Mouse (Mus musculus): ENCODE measurements around the gene Jun. TPM values are rescaled to one million over a fixed set of nuclear protein-coding genes. Genes with fewer than 3 reads are reported as not detected.

Gene Jun
- total RNA-seq, 1 experiment, result 16.6 TPM

- H3K9ac ChIP-seq (ENCODE audit: insufficient read depth, low read depth, low read length, poor library complexity, severe bottlenecking), result no peak overlapping the region
- in situ Hi-C loops (cut with MboI; ENCODE audit: low sequenced_read_pairs in 2 of 2, unreplicated experiment in 2 of 2), result loop anchor here (25.0 kb wide), 2 partner anchors 882 to 907 kb away; no protein-coding TSS in a partner anchor
- no peaks in the 10 kb centered on the region for H3K36me3 ChIP-seq (ENCODE audit: control insufficient read depth, insufficient read depth, low read length, poor library complexity, severe bottlenecking)
- H3K4me3 ChIP-seq (ENCODE audit: insufficient read depth in 1 of 2, low read depth in 1 of 2, low read length in 2 of 2, poor library complexity in 1 of 2, severe bottlenecking in 1 of 2), result no peak overlapping the region
- H3K9me3 ChIP-seq (ENCODE audit: control insufficient read depth, insufficient read depth, low read depth, low read length), result no peaks in the 10 kb centered on the region
- TF ChIP-seq ZNF384 (IDR thresholded peaks at IDR 0.05; ENCODE audit: low read depth, low read length) (no peak), HCFC1 (IDR thresholded peaks at IDR 0.05; ENCODE audit: borderline replicate concordance, insufficient read depth, low read length) (no peak), ZC3H11A (IDR thresholded peaks at IDR 0.05; ENCODE audit: borderline replicate concordance, low read depth, low read length) (no peak), MAFK (IDR thresholded peaks at IDR 0.05; ENCODE audit: insufficient read depth, low read depth, low read length) (no peak), CHD2 (IDR thresholded peaks at IDR 0.05; ENCODE audit: low read depth, low read length) (no peak)
- no peaks in the 10 kb centered on the region for H3K4me1 ChIP-seq (ENCODE audit: control insufficient read depth in 2 of 2, insufficient read depth in 2 of 2, low read length in 2 of 2, poor library complexity in 1 of 2)
- no peak for DNase-seq (ENCODE audit: low read depth, low spot score)
- no peak overlapping the region for H3K27ac ChIP-seq (ENCODE audit: insufficient read depth, low read depth, low read length, poor library complexity, severe bottlenecking)
Observed at GRCm38 (mm10) chr4:95005251-95005830, 46.7 kb downstream of the Jun start.

GRCm38 (mm10) chr4:95001043-95001775 is 50.8 kb downstream of the Jun start:
- TF ChIP-seq HCFC1 (IDR thresholded peaks at IDR 0.05; ENCODE audit: borderline replicate concordance, insufficient read depth, low read length) (no peak), ZC3H11A (IDR thresholded peaks at IDR 0.05; ENCODE audit: borderline replicate concordance, low read depth, low read length) (no peak), MAFK (IDR thresholded peaks at IDR 0.05; ENCODE audit: insufficient read depth, low read depth, low read length) (no peak), ZNF384 (IDR thresholded peaks at IDR 0.05; ENCODE audit: low read depth, low read length) (no peak), CHD2 (IDR thresholded peaks at IDR 0.05; ENCODE audit: low read depth, low read length) (no peak)
- Histone ChIP-seq H3K27ac (ENCODE audit: insufficient read depth, low read depth, low read length, poor library complexity, severe bottlenecking) (no peak overlapping the region), H3K4me3 (ENCODE audit: insufficient read depth in 1 of 2, low read depth in 1 of 2, low read length in 2 of 2, poor library complexity in 1 of 2, severe bottlenecking in 1 of 2) (no peak overlapping the region), H3K9ac (ENCODE audit: insufficient read depth, low read depth, low read length, poor library complexity, severe bottlenecking) (no peak overlapping the region), H3K9me3 (ENCODE audit: control insufficient read depth, insufficient read depth, low read depth, low read length) (no peaks in the 10 kb centered on the region), H3K36me3 (ENCODE audit: control insufficient read depth, insufficient read depth, low read length, poor library complexity, severe bottlenecking) (no peaks in the 10 kb centered on the region), H3K4me1 (ENCODE audit: control insufficient read depth in 2 of 2, insufficient read depth in 2 of 2, low read length in 2 of 2, poor library complexity in 1 of 2) (no peaks in the 10 kb centered on the region)
- no peak for DNase-seq (ENCODE audit: low read depth, low spot score)
- in situ Hi-C loops (cut with MboI; ENCODE audit: low sequenced_read_pairs in 2 of 2, unreplicated experiment in 2 of 2), result loop anchor here (25.0 kb wide), 2 partner anchors 886 to 911 kb away; no protein-coding TSS in a partner anchor

GRCm38 (mm10) chr4:95000147-95000546 is 51.9 kb downstream of the Jun start:
- Histone ChIP-seq H3K9me3 (ENCODE audit: control insufficient read depth, insufficient read depth, low read depth, low read length) (no peaks in the 10 kb centered on the region), H3K36me3 (ENCODE audit: control insufficient read depth, insufficient read depth, low read length, poor library complexity, severe bottlenecking) (no peaks in the 10 kb centered on the region), H3K4me3 (ENCODE audit: insufficient read depth in 1 of 2, low read depth in 1 of 2, low read length in 2 of 2, poor library complexity in 1 of 2, severe bottlenecking in 1 of 2) (no peak overlapping the region), H3K27ac (ENCODE audit: insufficient read depth, low read depth, low read length, poor library complexity, severe bottlenecking) (no peak overlapping the region), H3K4me1 (ENCODE audit: control insufficient read depth in 2 of 2, insufficient read depth in 2 of 2, low read length in 2 of 2, poor library complexity in 1 of 2) (no peaks in the 10 kb centered on the region), H3K9ac (ENCODE audit: insufficient read depth, low read depth, low read length, poor library complexity, severe bottlenecking) (no peak overlapping the region)
- in situ Hi-C loops (cut with MboI; ENCODE audit: low sequenced_read_pairs in 2 of 2, unreplicated experiment in 2 of 2), result loop anchor here (25.0 kb wide), 2 partner anchors 887 to 912 kb away; no protein-coding TSS in a partner anchor
- no peak for TF ChIP-seq CHD2 (IDR thresholded peaks at IDR 0.05; ENCODE audit: low read depth, low read length)
- no peak for TF ChIP-seq ZNF384 (IDR thresholded peaks at IDR 0.05; ENCODE audit: low read depth, low read length)
- no peak for TF ChIP-seq ZC3H11A (IDR thresholded peaks at IDR 0.05; ENCODE audit: borderline replicate concordance, low read depth, low read length)
- no peak for TF ChIP-seq MAFK (IDR thresholded peaks at IDR 0.05; ENCODE audit: insufficient read depth, low read depth, low read length)
- no peak for TF ChIP-seq HCFC1 (IDR thresholded peaks at IDR 0.05; ENCODE audit: borderline replicate concordance, insufficient read depth, low read length)
- no peak for DNase-seq (ENCODE audit: low read depth, low spot score)

- H3K4me1 ChIP-seq (ENCODE audit: control insufficient read depth in 2 of 2, insufficient read depth in 2 of 2, low read length in 2 of 2, poor library complexity in 1 of 2), result no peaks in the 10 kb centered on the region
- H3K9ac ChIP-seq (ENCODE audit: insufficient read depth, low read depth, low read length, poor library complexity, severe bottlenecking), result no peak overlapping the region
- in situ Hi-C loops (cut with MboI; ENCODE audit: low sequenced_read_pairs in 2 of 2, unreplicated experiment in 2 of 2), result no loop called here
- H3K27ac ChIP-seq (ENCODE audit: insufficient read depth, low read depth, low read length, poor library complexity, severe bottlenecking), result no peak overlapping the region
- no peaks in the 10 kb centered on the region for H3K9me3 ChIP-seq (ENCODE audit: control insufficient read depth, insufficient read depth, low read depth, low read length)
- H3K36me3 ChIP-seq (ENCODE audit: control insufficient read depth, insufficient read depth, low read length, poor library complexity, severe bottlenecking), result no peaks in the 10 kb centered on the region
- TF ChIP-seq HCFC1 (IDR thresholded peaks at IDR 0.05; ENCODE audit: borderline replicate concordance, insufficient read depth, low read length), result no peak
- TF ChIP-seq ZNF384 (IDR thresholded peaks at IDR 0.05; ENCODE audit: low read depth, low read length), result no peak
- DNase-seq (ENCODE audit: low read depth, low spot score), result no peak
- H3K4me3 ChIP-seq (ENCODE audit: insufficient read depth in 1 of 2, low read depth in 1 of 2, low read length in 2 of 2, poor library complexity in 1 of 2, severe bottlenecking in 1 of 2), result no peak overlapping the region
Observed at GRCm38 (mm10) chr4:94999249-94999648, 52.8 kb downstream of the Jun start.

Other genes with a start within 250 kb of the Jun start
- 0.21 and 0.36 TPM in 2 replicates for gene Eqtn, start 123.4 kb downstream of the Jun start, total RNA-seq (2012; rRNA removed)
- gene Mysm1, start 73.1 kb downstream of the Jun start, total RNA-seq (2012; rRNA removed), result 34.0 and 36.5 TPM in 2 replicates

All from ES-E14 (cell line).